Mouse (Mus musculus) induced T-regulatory cell, adult 2 months (primary cell): Measurements from ENCODE around the gene Ehmt1.

Source experiments
- DNase-seq: peaks from one replicate; pipeline ENCODE4 v3.0.0-alpha.2; 2012; ENCODE audit warnings: low read depth

The Ehmt1 gene

DNA sequence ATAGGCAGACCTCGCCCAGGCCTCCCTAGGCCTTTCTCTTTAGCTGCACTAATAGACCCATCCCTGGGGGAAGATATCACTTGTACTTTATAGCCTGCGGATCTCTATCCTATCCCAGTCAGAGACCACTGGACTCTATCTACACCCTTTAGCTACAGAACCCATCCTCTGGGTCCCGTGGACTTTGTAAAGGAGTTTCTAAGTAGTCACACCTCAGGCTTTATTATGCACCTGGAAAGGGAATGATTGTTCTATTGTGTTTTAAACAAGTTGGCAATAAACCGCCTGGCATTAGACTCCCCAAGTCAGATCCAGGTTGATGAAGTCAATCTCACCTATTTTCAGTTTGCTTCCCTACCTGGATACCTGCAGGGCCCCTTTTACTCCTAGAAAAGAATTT, 7.2 kb downstream of the Ehmt1 start:
- DNase-seq = no peak

GRCm38 (mm10) chr2:24910481-24910880, 8.9 kb downstream of the Ehmt1 start:
- DNase-seq = no peak

DNA sequence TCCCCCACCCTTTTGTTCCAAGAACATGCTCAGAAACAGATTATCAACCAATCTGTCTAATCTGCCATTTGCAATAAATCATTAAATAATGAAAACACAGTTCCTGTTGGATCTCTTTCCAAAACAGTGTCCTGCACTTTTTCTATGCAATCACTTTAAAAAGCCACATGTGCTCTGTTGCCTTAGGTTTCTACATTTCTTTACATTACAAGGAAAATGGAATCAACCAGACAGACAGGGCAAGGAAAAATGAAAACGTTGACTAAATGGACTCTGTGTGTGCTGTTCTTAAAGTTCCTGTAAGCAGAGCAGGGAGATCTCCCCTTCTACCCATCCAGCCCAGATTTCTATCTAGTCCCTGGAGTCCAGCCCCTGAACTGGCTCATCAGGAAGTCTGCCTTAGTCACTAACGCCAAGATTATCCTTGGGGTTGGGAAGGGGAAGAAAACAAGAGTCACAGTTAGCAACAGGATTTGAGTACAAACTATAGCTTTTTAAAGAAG, 13.7 kb downstream of the Ehmt1 start:
- DNase-seq = no peak

DNA sequence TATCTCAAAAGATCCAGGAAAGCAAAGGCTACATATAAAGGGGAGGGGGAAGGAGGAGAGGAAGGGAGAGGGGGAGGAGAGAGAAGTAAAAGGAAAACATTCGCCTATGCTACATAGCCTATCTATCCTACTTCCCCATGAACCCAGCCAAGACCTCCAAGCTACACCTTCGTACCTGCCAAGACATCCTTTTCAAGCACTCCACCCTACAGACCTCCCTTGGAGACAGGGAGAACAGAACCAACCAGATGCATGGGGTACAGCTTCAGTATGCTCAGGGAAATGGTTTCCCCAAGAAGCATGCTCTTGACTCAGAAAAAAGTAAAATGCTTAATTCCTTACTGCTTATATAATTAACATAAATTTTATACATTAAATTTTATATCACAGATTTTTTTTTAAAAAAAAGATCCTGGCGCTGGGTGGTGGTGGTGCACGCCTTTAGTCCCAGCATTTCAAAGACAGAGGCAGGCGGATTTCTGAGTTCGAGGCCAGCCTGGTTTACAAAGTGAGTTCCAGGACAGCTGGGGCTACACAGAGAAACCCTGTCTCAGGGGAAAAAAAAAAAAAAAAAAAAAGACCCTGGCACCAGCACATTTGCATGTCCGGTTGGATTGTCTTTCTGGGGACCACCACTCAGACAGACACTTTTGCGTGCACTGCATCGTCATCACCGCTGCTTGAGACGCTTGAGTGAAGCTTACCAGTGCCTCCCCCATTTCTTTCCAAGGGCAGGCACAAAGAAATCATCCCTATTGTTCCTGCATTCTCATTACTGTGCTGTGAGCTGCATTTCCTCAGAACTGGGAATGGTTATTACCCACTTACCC, 14.4 kb downstream of the Ehmt1 start:
- DNase-seq = no peak

- DNase-seq = no peak
Observed at GRCm38 (mm10) chr2:24902999-24903398, 16.4 kb downstream of the Ehmt1 start.

DNA sequence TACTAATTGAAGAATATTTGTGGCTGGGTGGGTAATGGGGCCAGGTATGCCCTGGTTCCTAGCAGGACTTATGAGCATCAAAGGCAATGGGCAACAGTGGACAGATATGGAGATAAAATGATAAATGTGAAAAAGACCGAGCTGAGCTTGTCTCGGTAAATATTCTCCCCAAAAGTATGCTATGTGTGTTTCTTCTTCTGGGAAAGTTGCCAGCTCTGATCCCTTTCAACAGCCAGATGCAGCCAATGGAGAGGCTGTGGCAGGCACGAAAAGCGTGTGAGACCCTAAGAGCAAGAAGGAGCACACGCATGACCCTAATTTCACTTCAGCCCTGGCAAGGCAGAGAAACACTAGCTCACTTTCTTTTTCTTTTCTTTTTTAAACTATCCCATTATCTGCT, 18.4 kb downstream of the Ehmt1 start:
- DNase-seq = no peak

GRCm38 (mm10) chr2:24899292-24899691, 20.1 kb downstream of the Ehmt1 start:
- no peak for DNase-seq

DNA sequence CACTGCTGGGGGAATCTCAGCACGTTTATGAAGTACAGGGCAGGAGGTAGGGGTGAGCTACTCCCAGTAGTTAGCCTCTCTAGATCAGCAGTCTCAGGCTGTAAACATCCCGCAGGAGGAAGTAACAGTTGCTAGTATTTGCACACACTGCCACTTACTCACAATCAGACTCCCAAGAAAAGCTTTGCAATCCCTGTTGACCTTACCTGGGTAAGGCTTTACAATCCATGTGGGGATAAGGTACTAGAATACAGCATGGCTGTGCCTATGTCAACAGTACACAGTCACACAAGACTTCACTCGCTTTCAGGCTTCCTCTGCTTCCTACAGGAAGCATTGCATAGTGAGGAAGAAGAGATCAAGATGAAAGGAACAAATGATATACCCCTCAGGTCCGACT, 22.7 kb downstream of the Ehmt1 start:
- DNase-seq = no peak

DNA sequence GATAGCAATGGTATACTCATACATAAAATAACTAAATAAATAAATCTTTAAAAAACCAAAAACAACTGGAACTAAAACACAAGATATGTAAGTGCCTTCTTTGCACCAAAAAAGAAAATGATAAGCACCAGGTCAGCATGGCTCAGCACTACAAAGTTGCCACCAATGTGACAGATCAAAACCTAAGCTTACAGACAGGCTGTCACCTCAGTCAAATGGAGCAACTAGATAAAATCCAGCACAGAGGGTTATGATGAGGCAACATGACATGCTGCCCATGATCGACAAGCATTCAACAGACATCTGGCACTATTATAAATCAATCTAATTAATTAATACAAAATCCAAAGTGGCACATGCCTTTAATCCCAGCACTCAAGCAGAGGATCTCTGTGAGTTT, 25.2 kb downstream of the Ehmt1 start:
- no peak for DNase-seq

GRCm38 (mm10) chr2:24892318-24892717, 27.1 kb downstream of the Ehmt1 start:
- DNase-seq = no peak

- DNase-seq = no peak
Observed at GRCm38 (mm10) chr2:24890541-24891447, 28.6 kb downstream of the Ehmt1 start.

DNA sequence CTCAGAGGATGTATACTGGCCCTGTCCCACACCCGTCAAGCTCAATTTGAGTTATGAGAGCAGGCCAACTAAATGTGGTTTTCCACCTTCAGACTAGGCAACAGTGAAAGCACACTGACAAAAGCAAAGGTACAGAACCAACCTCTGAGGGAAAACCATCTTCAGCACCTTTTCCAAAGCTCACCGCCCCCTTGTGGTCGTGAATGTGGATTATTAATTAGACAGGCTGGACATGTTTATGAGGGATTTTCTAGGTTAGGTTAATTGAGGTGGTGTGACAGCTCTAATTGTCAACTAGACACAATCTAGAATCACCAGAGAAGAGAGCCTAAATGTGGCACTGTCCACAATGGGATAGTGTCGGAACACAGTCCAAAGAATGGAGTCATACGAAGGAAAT, 30.5 kb downstream of the Ehmt1 start:
- peak; percentile 46 for DNase-seq

DNA sequence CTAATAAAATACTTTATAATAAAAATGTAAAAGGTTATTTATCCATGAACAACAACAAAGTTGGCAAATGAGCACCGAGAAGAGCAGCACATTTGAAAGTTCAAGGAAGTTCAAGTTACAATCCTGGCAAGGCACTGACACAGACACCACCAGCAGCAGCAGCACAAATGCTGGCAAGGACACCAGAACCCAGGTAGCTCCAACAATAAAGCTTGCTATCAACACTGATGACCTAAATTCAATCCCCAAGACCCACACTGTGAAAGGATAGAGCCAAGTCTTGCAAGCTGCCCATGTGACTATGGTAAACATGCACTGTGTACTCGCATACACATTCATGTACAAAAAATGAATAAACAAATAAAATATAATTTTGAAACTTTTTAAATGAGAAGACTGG, 38.7 kb downstream of the Ehmt1 start:
- no peak for DNase-seq

DNA sequence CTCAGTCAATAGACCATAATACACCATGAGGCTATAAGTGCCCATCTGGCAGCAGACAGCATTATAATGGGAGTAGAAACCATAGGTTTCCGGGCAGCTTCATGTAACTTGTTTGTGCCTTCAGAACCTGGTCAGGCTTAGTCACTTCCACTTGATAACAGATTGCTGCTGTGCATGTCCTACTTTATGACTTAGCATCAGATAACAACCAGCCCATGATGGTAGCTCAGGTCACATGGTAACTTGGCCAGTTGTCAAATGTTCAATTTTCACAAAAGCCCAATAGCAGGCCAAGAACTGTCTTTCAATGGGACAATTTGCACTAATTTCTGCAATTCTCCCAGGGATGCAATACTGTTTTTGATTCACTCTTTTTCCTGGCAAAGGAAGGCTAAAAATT, 48.5 kb downstream of the Ehmt1 start:
- DNase-seq = no peak

- DNase-seq = peak; percentile 34
Observed at GRCm38 (mm10) chr2:24863010-24863409, 56.4 kb downstream of the Ehmt1 start.

- peak; percentile 66 for DNase-seq
Observed at GRCm38 (mm10) chr2:24852408-24852807, 67.0 kb downstream of the Ehmt1 start.

GRCm38 (mm10) chr2:24846557-24846956, 72.9 kb downstream of the Ehmt1 start:
- DNase-seq = no peak

DNA sequence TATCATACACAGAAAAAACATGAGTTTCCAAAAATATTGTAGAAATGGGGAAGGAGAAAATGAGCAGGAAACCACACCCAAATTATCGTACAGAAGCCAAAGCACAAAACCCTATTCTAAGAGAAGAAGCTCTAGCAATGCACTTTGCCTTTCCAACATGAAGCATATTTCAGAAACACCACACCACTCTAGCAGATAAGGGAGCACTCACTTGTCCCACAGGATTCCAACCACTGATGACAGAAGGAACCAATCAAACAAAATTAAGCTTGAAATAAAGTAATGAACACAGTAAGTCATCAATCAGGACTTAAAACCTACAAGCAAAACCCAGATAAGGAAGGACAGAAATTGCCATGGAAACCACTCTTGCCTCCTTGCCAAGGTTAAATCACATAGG, 74.2 kb downstream of the Ehmt1 start:
- no peak for DNase-seq

- peak; percentile 60 for DNase-seq
Observed at GRCm38 (mm10) chr2:24830614-24831013, 88.8 kb downstream of the Ehmt1 start.

- no peak for DNase-seq
Observed at GRCm38 (mm10) chr2:24809746-24810145, 109.7 kb downstream of the Ehmt1 start.

DNA sequence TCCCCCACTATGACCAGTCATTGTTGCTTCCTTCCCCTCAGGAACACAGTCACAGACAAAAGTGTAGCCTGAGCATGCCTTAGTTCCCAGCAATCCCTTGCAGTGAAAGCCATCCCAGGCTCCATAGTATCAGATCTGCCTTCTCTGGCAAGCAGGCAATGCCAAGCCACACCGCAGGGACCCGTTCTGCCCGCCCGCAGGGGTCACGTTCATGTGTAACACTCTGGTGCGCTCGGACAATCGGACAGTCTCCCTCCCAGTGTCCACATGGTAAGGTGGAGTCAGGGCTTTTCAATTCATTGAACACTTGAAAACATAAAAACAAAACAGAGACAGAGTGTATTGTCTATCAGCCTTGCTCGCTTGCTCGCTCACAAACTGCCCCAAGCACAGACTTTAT, 111.7 kb downstream of the Ehmt1 start:
- no peak for DNase-seq

GRCm38 (mm10) chr2:24807036-24807435, 112.4 kb downstream of the Ehmt1 start:
- DNase-seq = no peak

- DNase-seq = no peak
Observed at GRCm38 (mm10) chr2:24806143-24806542, 113.3 kb downstream of the Ehmt1 start.
